19 mouse cellular contexts compared by ENCODE assay signal in genomic region chr2:128131503-128131902, GRCm38 (mm10). TPM values are rescaled to one million over a fixed set of nuclear protein-coding genes. Genes with fewer than 3 reads are reported as not detected.
A peak's percentile ranks its signal among the peaks of the same experiment; 100 is the strongest.
DNase-seq lines count a peak whose midpoint lies in the region; ATAC-seq lines count a peak whose summit lies in the region.
"Had no signal": no experiment of that assay in that cellular context is flagged by ENCODE, and none has a peak within 500 bp of the region (broad histone marks: within the 10 kb centered on the region; RNA-seq: fewer than 3 reads in every experiment).

No protein-coding gene starts in this region.

- H3K4me2 ChIP-seq in heart, embryonic 12.5 days = no peak overlapping the region

- DNase-seq in heart, adult 11 months = peak; percentile 85
- no peak for DNase-seq in heart, adult 18-20 months
- DNase-seq in heart, embryonic 10.5 days (ENCODE audit: low spot score) = peak; percentile 71
- DNase-seq: adrenal gland, adult 2 months; adrenal gland, adult 8-10 months; adrenal gland, postnatal 10 days; adrenal gland, postnatal 14 days; adrenal gland, postnatal 25 days; adrenal gland, postnatal 36 days; B cell, adult 2 months; cerebellum, adult 11 months; cerebellum, adult 11-12 months; cerebellum, adult 18-20 months had no signal

- no peaks in the 10 kb centered on the region for H3K9me3 ChIP-seq in heart, embryonic 10.5 days
- no peaks in the 10 kb centered on the region for H3K9me3 ChIP-seq in heart, embryonic 12.5 days (replicated peaks)
- H3K9me3 ChIP-seq: G1E had no signal

- no peak overlapping the region for H3K4me3 ChIP-seq in heart, embryonic 10.5 days
- H3K4me3 ChIP-seq in heart, embryonic 12.5 days = no peak overlapping the region

- no peak for ATAC-seq in heart, embryonic 12.5 days (ENCODE audit: insufficient number of reproducible peaks, low FRiP score)
- ATAC-seq: activated CD4-positive, CD25-positive, alpha-beta regulatory T cell, adult 4 months; CD4-positive, CD25-positive, alpha-beta regulatory T cell, adult 4 months; Patski had no signal

- H3K4me1 ChIP-seq in heart, embryonic 10.5 days = peaks cover 28% of the 10 kb centered on the region
- H3K4me1 ChIP-seq in heart, embryonic 12.5 days (replicated peaks) = peaks cover 13% of the 10 kb centered on the region

- H3K27ac ChIP-seq in heart, embryonic 10.5 days = no peak overlapping the region
- H3K27ac ChIP-seq in heart, embryonic 12.5 days (ENCODE audit: poor library complexity, severe bottlenecking) = no peak overlapping the region

- H3K27me3 ChIP-seq in heart, embryonic 10.5 days (ENCODE audit: insufficient read depth, poor library complexity, severe bottlenecking) = no peaks in the 10 kb centered on the region
- H3K27me3 ChIP-seq in heart, embryonic 12.5 days (replicated peaks) = no peaks in the 10 kb centered on the region
- H3K27me3 ChIP-seq: CH12.LX, Patski had no signal

- peaks cover 51% of the 10 kb centered on the region for H3K36me3 ChIP-seq in heart, embryonic 10.5 days
- peaks cover 44% of the 10 kb centered on the region for H3K36me3 ChIP-seq in heart, embryonic 12.5 days

- no peak overlapping the region for H3K9ac ChIP-seq in heart, embryonic 12.5 days

- WGBS in heart, embryonic 10.5 days = 90% methylated on average over 11 of the region's 11 CpGs
- WGBS in heart, embryonic 12.5 days = 87% methylated on average over 11 of the region's 11 CpGs

RNA-seq across cellular contexts. Expression of gene Bcl2l11, which starts 5.7 kb away (rescaled TPM):
- total RNA-seq in heart, adult 18-20 months (2021) = 10 to 100 TPM in 1 of 2 experiments, 1 to 10 TPM in 1; 8.1 to 10.3 TPM
- 16.9 and 17.4 TPM in 2 replicates for polyA plus RNA-seq in heart, embryonic 10.5 days (2016; fragmentation: Nextera tagmentation; extraction: Ambion mirVana)
- 21.6 and 23.3 TPM in 2 replicates for polyA plus RNA-seq in heart, embryonic 12.5 days (2016; fragmentation: Nextera tagmentation; extraction: Ambion mirVana)

Comparison
In these comparisons a context has a peak if more than half of its experiments do, and no peak if none do; other contexts are left out.
1. DNase-seq: peak in heart, adult 11 months (single experiment) and heart, embryonic 10.5 days (single experiment); none in heart, adult 18-20 months (0 of 2).